Mouse (Mus musculus) heart, embryonic 16.5 days (tissue): ENCODE data around the gene Tcea2. TPM values are rescaled to one million over a fixed set of nuclear protein-coding genes. Genes with fewer than 3 reads are reported as not detected.

Experiments used
- polyA plus RNA-seq: library from polyadenylated mRNA; unstranded; fragments of >200 nt; fragmentation: Nextera tagmentation; extraction: Ambion mirVana; gene quantifications from 2 replicates; pipeline ENCODE4 v1.2.1, GENCODE M21; 2015

The Tcea2 gene
- polyA plus RNA-seq, 1 experiment from 2014 or later, result 17.6 TPM

Other genes starting within 250 kb of the Tcea2 start
- gene Zbtb46, start 220.9 kb upstream of the Tcea2 start, polyA plus RNA-seq, result 9.8 and 10.3 TPM in 2 replicates
- gene Abhd16b, start 187.1 kb upstream of the Tcea2 start, polyA plus RNA-seq, result 0.17 and 0.19 TPM in 2 replicates
- 123 and 125 TPM in 2 replicates for gene Tpd52l2, start 183.2 kb upstream of the Tcea2 start, polyA plus RNA-seq
- gene Dnajc5, start 159.8 kb upstream of the Tcea2 start, polyA plus RNA-seq, result 77.9 and 82.1 TPM in 2 replicates
- gene Uckl1, start 95.4 kb upstream of the Tcea2 start, polyA plus RNA-seq, result 77.3 and 85.8 TPM in 2 replicates
- gene Prpf6, start 88.4 kb upstream of the Tcea2 start, polyA plus RNA-seq, result 47.4 and 47.6 TPM in 2 replicates
- 22.8 and 26.0 TPM in 2 replicates for gene Zfp512b, start 87.5 kb upstream of the Tcea2 start, polyA plus RNA-seq
- gene Samd10, start 81.1 kb upstream of the Tcea2 start, polyA plus RNA-seq, result 11.2 and 12.4 TPM in 2 replicates
- gene Gm29797, start 23.3 kb upstream of the Tcea2 start, polyA plus RNA-seq, result not detected in 2 replicates
- gene Sox18, start 8.7 kb upstream of the Tcea2 start, polyA plus RNA-seq, result 53.6 and 55.9 TPM in 2 replicates
- gene Rgs19, start 13.7 kb downstream of the Tcea2 start, polyA plus RNA-seq, result 34.5 and 40.2 TPM in 2 replicates
- not detected in 2 replicates for gene Lkaaear1, start 18.1 kb downstream of the Tcea2 start, polyA plus RNA-seq
- 1.2 and 1.3 TPM in 2 replicates for gene Oprl1, start 34.7 kb downstream of the Tcea2 start, polyA plus RNA-seq
- 0.06 and 0.08 TPM in 2 replicates for gene Myt1, start 83.0 kb downstream of the Tcea2 start, polyA plus RNA-seq
- 30.2 and 31.7 TPM in 2 replicates for gene Pcmtd2, start 157.5 kb downstream of the Tcea2 start, polyA plus RNA-seq
- gene Polr3k, start 184.0 kb downstream of the Tcea2 start, polyA plus RNA-seq, result 41.8 and 44.9 TPM in 2 replicates